Mouse (Mus musculus): Measurements from ENCODE around the gene Naa25.

DNA sequence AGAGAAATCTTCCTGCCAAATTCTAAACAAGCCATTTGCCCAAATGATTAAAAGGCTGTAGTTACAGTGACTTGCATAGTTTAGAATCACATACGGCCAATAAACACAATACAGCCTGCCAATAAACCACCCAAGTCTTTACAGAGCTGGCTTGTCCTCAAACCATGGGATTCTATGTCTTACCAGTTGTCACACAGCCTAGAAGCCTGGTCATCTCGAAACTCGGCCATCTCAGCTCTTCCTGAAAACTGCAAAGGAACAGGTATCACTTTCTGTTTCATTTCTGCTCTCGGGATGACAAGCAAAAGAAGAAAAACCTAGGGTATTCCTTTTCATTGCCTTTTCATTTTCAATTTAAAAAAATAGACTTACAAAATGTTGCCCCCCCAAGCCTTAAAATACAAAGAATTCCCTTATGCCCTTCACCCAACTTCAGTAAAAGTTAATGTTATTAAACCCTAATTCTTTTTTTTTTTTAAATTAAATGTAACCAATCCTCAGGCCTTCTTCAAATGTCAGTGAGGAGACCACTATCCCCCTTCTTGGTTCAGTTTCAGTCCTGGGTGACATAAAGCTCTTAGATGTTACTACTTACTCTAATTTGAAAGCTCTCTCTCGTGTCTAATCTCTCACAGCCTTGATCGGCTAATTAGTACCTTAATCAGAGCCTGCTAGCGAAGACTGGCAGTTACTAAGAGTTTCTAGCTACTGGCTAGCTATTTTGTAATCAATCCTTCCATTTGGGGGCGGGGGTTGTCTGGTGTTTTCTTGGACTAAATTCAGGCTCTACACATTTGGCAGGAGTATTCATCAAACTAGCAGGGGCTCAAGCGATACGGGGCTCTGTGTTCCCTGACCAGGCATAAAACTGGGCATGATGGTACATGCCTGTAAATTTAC, 13.6 kb upstream of the Naa25 start:
- TF ChIP-seq CTCF (IDR thresholded peaks at IDR 0.05; ENCODE audit: low read depth, low read length) (no peak), POLR2A (IDR thresholded peaks at IDR 0.05; ENCODE audit: borderline replicate concordance, low read depth, low read length) (no peak)
